Mouse (Mus musculus): ENCODE measurements around the gene Pde4c. TPM values are rescaled to one million over a fixed set of nuclear protein-coding genes. Genes with fewer than 3 reads are reported as not detected.

Pde4c gene
- polyA plus RNA-seq (2014; fragmentation: Nextera tagmentation; extraction: Ambion mirVana): 0.10 and 0.27 TPM in 2 replicates

GRCm38 (mm10) chr8:70723486-70724210 lies at the start of gene Pde4c:
TSS of gene Pde4c (plus strand) at chr8:70723720.
- Histone ChIP-seq H3K27me3 (ENCODE audit: control insufficient read depth, insufficient read depth, low read length) (no peaks in the 10 kb centered on the region), H3K4me3 (ENCODE audit: low read depth, low read length) (no peak within 1 kb of the TSS), H3K4me1 (ENCODE audit: control insufficient read depth, insufficient read depth, low read length) (no peaks in the 10 kb centered on the region), H3K9me3 (ENCODE audit: control insufficient read depth, low read length) (no peaks in the 10 kb centered on the region), H3K27ac (ENCODE audit: low read depth, low read length) (no peak within 1 kb of the TSS), H3K9ac (replicated peaks; ENCODE audit: low read depth, low read length) (no peak within 1 kb of the TSS), H3K36me3 (ENCODE audit: control insufficient read depth, insufficient read depth, low read length) (no peaks in the 10 kb centered on the region), H3K4me2 (ENCODE audit: low read depth, low read length) (no peak within 1 kb of the TSS)
- 50% methylated on average over 7 of the region's 7 CpGs for WGBS
- no peak for ATAC-seq (ENCODE audit: low read depth)

GRCm38 (mm10) chr8:70674109-70674508 lies 49.4 kb upstream of the Pde4c start:
- Histone ChIP-seq H3K9ac (replicated peaks; ENCODE audit: low read depth, low read length) (peak overlapping the region; percentile 76), H3K4me2 (ENCODE audit: low read depth, low read length) (peak overlapping the region; percentile 89), H3K4me1 (ENCODE audit: control insufficient read depth, insufficient read depth, low read length) (peaks cover 15% of the 10 kb centered on the region), H3K27me3 (ENCODE audit: control insufficient read depth, insufficient read depth, low read length) (no peaks in the 10 kb centered on the region), H3K9me3 (ENCODE audit: control insufficient read depth, low read length) (no peaks in the 10 kb centered on the region), H3K36me3 (ENCODE audit: control insufficient read depth, insufficient read depth, low read length) (peaks cover 4% of the 10 kb centered on the region; the same call in 1 of the 2 replicates), H3K27ac (ENCODE audit: low read depth, low read length) (peak overlapping the region; percentile 97), H3K4me3 (ENCODE audit: low read depth, low read length) (peak overlapping the region; percentile 53)
- 88% methylated on average over 3 of the region's 3 CpGs for WGBS
- peak; percentile 1; the same call in 1 of the 2 replicates for ATAC-seq (ENCODE audit: low read depth)

DNA sequence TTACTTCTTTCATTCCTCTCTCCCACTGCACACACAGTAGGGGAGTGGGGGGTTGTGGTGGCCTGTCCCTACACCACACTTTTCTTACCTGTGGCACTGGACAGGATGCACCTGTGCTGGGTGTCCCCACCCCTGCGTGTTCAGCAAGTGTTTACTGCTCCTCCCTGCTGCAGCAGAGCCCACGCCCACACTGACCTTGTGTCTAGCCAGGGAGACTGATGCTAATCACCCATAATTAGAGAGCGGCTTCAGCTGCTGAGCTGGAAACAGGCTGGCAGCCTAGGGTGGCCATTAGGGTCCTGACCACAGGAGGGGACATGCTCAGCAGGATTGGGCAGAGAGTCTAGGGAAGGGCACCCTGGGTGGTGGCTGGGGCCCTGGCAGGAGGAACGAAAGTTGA lies 48.8 kb upstream of the Pde4c start:
- H3K9me3 ChIP-seq (ENCODE audit: control insufficient read depth, low read length): no peaks in the 10 kb centered on the region
- H3K4me1 ChIP-seq (ENCODE audit: control insufficient read depth, insufficient read depth, low read length): peaks cover 15% of the 10 kb centered on the region
- no peak overlapping the region; the same call in 1 of the 2 replicates for H3K4me3 ChIP-seq (ENCODE audit: low read depth, low read length)
- ATAC-seq (ENCODE audit: low read depth): no peak
- 83% methylated on average over 4 of the region's 4 CpGs for WGBS
- H3K27me3 ChIP-seq (ENCODE audit: control insufficient read depth, insufficient read depth, low read length): no peaks in the 10 kb centered on the region
- H3K9ac ChIP-seq (replicated peaks; ENCODE audit: low read depth, low read length): 0 out of 2 replicates have a peak overlapping the region, but pooled peaks have one; percentile 21
- H3K27ac ChIP-seq (ENCODE audit: low read depth, low read length): no peak overlapping the region
- H3K36me3 ChIP-seq (ENCODE audit: control insufficient read depth, insufficient read depth, low read length): peaks cover 4% of the 10 kb centered on the region; the same call in 1 of the 2 replicates
- no peak overlapping the region; the same call in 1 of the 2 replicates for H3K4me2 ChIP-seq (ENCODE audit: low read depth, low read length)

GRCm38 (mm10) chr8:70675336-70675735 lies 48.2 kb upstream of the Pde4c start:
- no peak for ATAC-seq (ENCODE audit: low read depth)
- peaks cover 15% of the 10 kb centered on the region for H3K4me1 ChIP-seq (ENCODE audit: control insufficient read depth, insufficient read depth, low read length)
- H3K9me3 ChIP-seq (ENCODE audit: control insufficient read depth, low read length): no peaks in the 10 kb centered on the region
- H3K27me3 ChIP-seq (ENCODE audit: control insufficient read depth, insufficient read depth, low read length): no peaks in the 10 kb centered on the region
- H3K27ac ChIP-seq (ENCODE audit: low read depth, low read length): no peak overlapping the region
- 92% methylated on average over 1 of the region's 1 CpGs for WGBS
- H3K4me2 ChIP-seq (ENCODE audit: low read depth, low read length): no peak overlapping the region
- H3K9ac ChIP-seq (replicated peaks; ENCODE audit: low read depth, low read length): no peak overlapping the region
- no peak overlapping the region for H3K4me3 ChIP-seq (ENCODE audit: low read depth, low read length)
- peaks cover 4% of the 10 kb centered on the region; the same call in 1 of the 2 replicates for H3K36me3 ChIP-seq (ENCODE audit: control insufficient read depth, insufficient read depth, low read length)

GRCm38 (mm10) chr8:70677451-70678080 lies 46.0 kb upstream of the Pde4c start:
- 95% methylated on average over 15 of the region's 15 CpGs for WGBS

DNA sequence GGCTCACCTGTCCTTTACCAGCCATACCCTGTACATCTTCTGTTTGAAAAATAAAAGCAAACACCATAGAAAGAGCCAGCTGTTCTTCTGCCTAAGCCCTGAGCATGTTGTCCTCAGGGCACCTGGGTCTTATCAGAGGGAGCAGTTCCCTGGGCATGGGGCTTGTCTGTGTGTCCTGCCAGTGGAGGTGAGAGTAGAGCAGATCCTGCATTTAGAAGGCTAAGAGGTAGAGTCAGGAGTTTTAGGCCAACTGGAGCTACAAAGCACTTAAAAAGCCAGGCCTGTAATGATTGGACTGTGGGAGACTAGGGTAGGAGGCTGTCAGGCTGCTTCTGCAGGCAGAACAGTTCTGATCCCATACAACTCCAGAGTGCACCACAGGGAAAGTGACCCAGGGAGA lies 44.8 kb upstream of the Pde4c start:
- Histone ChIP-seq H3K4me2 (ENCODE audit: low read depth, low read length) (no peak overlapping the region), H3K27me3 (ENCODE audit: control insufficient read depth, insufficient read depth, low read length) (no peaks in the 10 kb centered on the region), H3K4me3 (ENCODE audit: low read depth, low read length) (no peak overlapping the region), H3K9me3 (ENCODE audit: control insufficient read depth, low read length) (no peaks in the 10 kb centered on the region), H3K27ac (ENCODE audit: low read depth, low read length) (no peak overlapping the region), H3K4me1 (ENCODE audit: control insufficient read depth, insufficient read depth, low read length) (peaks cover 11% of the 10 kb centered on the region), H3K36me3 (ENCODE audit: control insufficient read depth, insufficient read depth, low read length) (peaks cover 4% of the 10 kb centered on the region; the same call in 1 of the 2 replicates), H3K9ac (replicated peaks; ENCODE audit: low read depth, low read length) (no peak overlapping the region)
- ATAC-seq (ENCODE audit: low read depth): no peak

More at GRCm38 (mm10) chr8:70677451-70678080, 46.0 kb upstream of the Pde4c start:
- H3K36me3 ChIP-seq (ENCODE audit: control insufficient read depth, insufficient read depth, low read length): peaks cover 4% of the 10 kb centered on the region; the same call in 1 of the 2 replicates
- H3K9me3 ChIP-seq (ENCODE audit: control insufficient read depth, low read length): no peaks in the 10 kb centered on the region
- no peak overlapping the region for H3K9ac ChIP-seq (replicated peaks; ENCODE audit: low read depth, low read length)
- H3K27me3 ChIP-seq (ENCODE audit: control insufficient read depth, insufficient read depth, low read length): no peaks in the 10 kb centered on the region
- no peak overlapping the region for H3K27ac ChIP-seq (ENCODE audit: low read depth, low read length)
- no peak for ATAC-seq (ENCODE audit: low read depth)
- no peak overlapping the region for H3K4me2 ChIP-seq (ENCODE audit: low read depth, low read length)
- peaks cover 13% of the 10 kb centered on the region for H3K4me1 ChIP-seq (ENCODE audit: control insufficient read depth, insufficient read depth, low read length)
- no peak overlapping the region for H3K4me3 ChIP-seq (ENCODE audit: low read depth, low read length)

- WGBS: 93% methylated on average over 4 of the region's 4 CpGs
Observed at GRCm38 (mm10) chr8:70679404-70679803, 44.1 kb upstream of the Pde4c start.

GRCm38 (mm10) chr8:70680039-70680438 lies 43.5 kb upstream of the Pde4c start:
- WGBS: 86% methylated on average over 3 of the region's 3 CpGs
- H3K4me1 ChIP-seq (ENCODE audit: control insufficient read depth, insufficient read depth, low read length): peaks cover 5% of the 10 kb centered on the region; the same call in 1 of the 2 replicates
- no peaks in the 10 kb centered on the region for H3K27me3 ChIP-seq (ENCODE audit: control insufficient read depth, insufficient read depth, low read length)
- no peak for ATAC-seq (ENCODE audit: low read depth)
- H3K9me3 ChIP-seq (ENCODE audit: control insufficient read depth, low read length): no peaks in the 10 kb centered on the region
- H3K4me3 ChIP-seq (ENCODE audit: low read depth, low read length): no peak overlapping the region
- no peak overlapping the region for H3K4me2 ChIP-seq (ENCODE audit: low read depth, low read length)
- peaks cover 4% of the 10 kb centered on the region; the same call in 1 of the 2 replicates for H3K36me3 ChIP-seq (ENCODE audit: control insufficient read depth, insufficient read depth, low read length)
- no peak overlapping the region for H3K9ac ChIP-seq (replicated peaks; ENCODE audit: low read depth, low read length)
- H3K27ac ChIP-seq (ENCODE audit: low read depth, low read length): no peak overlapping the region

More at GRCm38 (mm10) chr8:70679404-70679803, 44.1 kb upstream of the Pde4c start:
- H3K9ac ChIP-seq (replicated peaks; ENCODE audit: low read depth, low read length): no peak overlapping the region
- H3K4me2 ChIP-seq (ENCODE audit: low read depth, low read length): no peak overlapping the region
- H3K27ac ChIP-seq (ENCODE audit: low read depth, low read length): no peak overlapping the region
- no peak overlapping the region for H3K4me3 ChIP-seq (ENCODE audit: low read depth, low read length)
- H3K9me3 ChIP-seq (ENCODE audit: control insufficient read depth, low read length): no peaks in the 10 kb centered on the region
- peaks cover 7% of the 10 kb centered on the region for H3K4me1 ChIP-seq (ENCODE audit: control insufficient read depth, insufficient read depth, low read length)
- no peak for ATAC-seq (ENCODE audit: low read depth)
- peaks cover 4% of the 10 kb centered on the region; the same call in 1 of the 2 replicates for H3K36me3 ChIP-seq (ENCODE audit: control insufficient read depth, insufficient read depth, low read length)
- H3K27me3 ChIP-seq (ENCODE audit: control insufficient read depth, insufficient read depth, low read length): no peaks in the 10 kb centered on the region

GRCm38 (mm10) chr8:70681410-70681809 lies 42.1 kb upstream of the Pde4c start:
- Histone ChIP-seq H3K36me3 (ENCODE audit: control insufficient read depth, insufficient read depth, low read length) (peaks cover 4% of the 10 kb centered on the region; the same call in 1 of the 2 replicates), H3K4me2 (ENCODE audit: low read depth, low read length) (no peak overlapping the region), H3K27me3 (ENCODE audit: control insufficient read depth, insufficient read depth, low read length) (no peaks in the 10 kb centered on the region), H3K4me1 (ENCODE audit: control insufficient read depth, insufficient read depth, low read length) (peaks cover 5% of the 10 kb centered on the region; the same call in 1 of the 2 replicates), H3K9ac (replicated peaks; ENCODE audit: low read depth, low read length) (no peak overlapping the region), H3K9me3 (ENCODE audit: control insufficient read depth, low read length) (no peaks in the 10 kb centered on the region), H3K27ac (ENCODE audit: low read depth, low read length) (no peak overlapping the region), H3K4me3 (ENCODE audit: low read depth, low read length) (no peak overlapping the region)
- 83% methylated on average over 3 of the region's 3 CpGs for WGBS
- ATAC-seq (ENCODE audit: low read depth): no peak
